ENCODE assay signal across 8 mouse cellular contexts in genomic region chr6:108426789-108427188, GRCm38 (mm10).
A peak's percentile ranks its signal among the peaks of the same experiment; 100 is the strongest.
DNase-seq lines count a peak whose midpoint lies in the region; ATAC-seq lines count a peak whose summit lies in the region.

No protein-coding gene starts in this region.

- H3K9me3 ChIP-seq in forebrain, embryonic 15.5 days: no peaks in the 10 kb centered on the region
- H3K9me3 ChIP-seq in liver, embryonic 16.5 days (replicated peaks; ENCODE audit: control insufficient read depth, low read length): no peaks in the 10 kb centered on the region
- no peaks in the 10 kb centered on the region for H3K9me3 ChIP-seq in neural tube, embryonic 13.5 days

- DNase-seq in CD8-positive naive resting alpha-beta T cell, adult 2 months (ENCODE audit: low read depth in 2 of 2, low spot score in 2 of 2): peak; percentile 22 to 39
- peak; percentile 87 to 90 for DNase-seq in heart, postnatal 14 days
- DNase-seq in layer of hippocampus, adult 11-12 months (ENCODE audit: low spot score): peak; percentile 93
- peak; percentile 89 for DNase-seq in testis, postnatal 10 days (ENCODE audit: low spot score)

- intact Hi-C loops in heart, postnatal 14 days (cut with DNase I): loop anchor here (2.0 to 10.0 kb wide), 2 partner anchors 108 to 144 kb away; no protein-coding TSS in a partner anchor

- H3K4me1 ChIP-seq in forebrain, embryonic 15.5 days: peaks cover 17% of the 10 kb centered on the region
- H3K4me1 ChIP-seq in liver, embryonic 16.5 days (ENCODE audit: control insufficient read depth, low read depth, low read length): no peaks in the 10 kb centered on the region
- H3K4me1 ChIP-seq in neural tube, embryonic 13.5 days (replicated peaks): peaks cover 22% of the 10 kb centered on the region

- H3K4me3 ChIP-seq in forebrain, embryonic 15.5 days: no peak overlapping the region
- H3K4me3 ChIP-seq in liver, embryonic 16.5 days (ENCODE audit: low read depth, low read length): no peak overlapping the region
- no peak overlapping the region for H3K4me3 ChIP-seq in neural tube, embryonic 13.5 days

- 3% methylated on average over 10 of the region's 10 CpGs for WGBS in forebrain, embryonic 15.5 days
- WGBS in liver, embryonic 16.5 days (ENCODE audit: insufficient replicate concordance): 32% methylated on average over 10 of the region's 10 CpGs
- WGBS in neural tube, embryonic 13.5 days: 19% methylated on average over 10 of the region's 10 CpGs

- no peak overlapping the region for H3K9ac ChIP-seq in forebrain, embryonic 15.5 days (replicated peaks)
- no peak overlapping the region for H3K9ac ChIP-seq in liver, embryonic 16.5 days (ENCODE audit: low read depth, low read length)
- 0 out of 2 replicates have a peak overlapping the region, but pooled peaks have one; percentile 42 for H3K9ac ChIP-seq in neural tube, embryonic 13.5 days

- no peaks in the 10 kb centered on the region for H3K27me3 ChIP-seq in forebrain, embryonic 15.5 days
- no peaks in the 10 kb centered on the region for H3K27me3 ChIP-seq in liver, embryonic 16.5 days (ENCODE audit: control insufficient read depth, insufficient read depth, low read depth, low read length)
- no peaks in the 10 kb centered on the region for H3K27me3 ChIP-seq in neural tube, embryonic 13.5 days

- peak overlapping the region; percentile 12; the same call in 1 of the 2 replicates for H3K4me2 ChIP-seq in forebrain, embryonic 15.5 days (replicated peaks)
- no peak overlapping the region for H3K4me2 ChIP-seq in liver, embryonic 16.5 days (ENCODE audit: low read depth, low read length)
- H3K4me2 ChIP-seq in neural tube, embryonic 13.5 days: no peak overlapping the region; the same call in 1 of the 2 replicates

- no peaks in the 10 kb centered on the region for H3K36me3 ChIP-seq in forebrain, embryonic 15.5 days
- H3K36me3 ChIP-seq in liver, embryonic 16.5 days (ENCODE audit: control insufficient read depth, insufficient read depth): no peaks in the 10 kb centered on the region
- H3K36me3 ChIP-seq in neural tube, embryonic 13.5 days: no peaks in the 10 kb centered on the region

- H3K27ac ChIP-seq in forebrain, embryonic 15.5 days (replicated peaks): peak overlapping the region; percentile 33
- peak overlapping the region; percentile 68; the same call in 1 of the 2 replicates for H3K27ac ChIP-seq in liver, embryonic 16.5 days (ENCODE audit: low read length)
- H3K27ac ChIP-seq in neural tube, embryonic 13.5 days (replicated peaks): no peak overlapping the region

- peak; percentile 82 for ATAC-seq in cerebellum, adult (ENCODE audit: insufficient number of reproducible peaks, low FRiP score, low TSS enrichment)
- ATAC-seq in forebrain, embryonic 15.5 days (replicated peaks): peak; percentile 94
- peak; percentile 83 for ATAC-seq in liver, embryonic 16.5 days (ENCODE audit: low read depth)
- ATAC-seq in neural tube, embryonic 13.5 days (ENCODE audit: low read depth): peak; percentile 64; the same call in 1 of the 2 replicates

Comparison
In these comparisons a context has a peak if more than half of its experiments do, and no peak if none do; other contexts are left out.
1. DNase-seq: peak in every context shown above with its lines; median percentile 93 in layer of hippocampus, adult 11-12 months; 89 in testis, postnatal 10 days; 88 in heart, postnatal 14 days; 30 in CD8-positive naive resting alpha-beta T cell, adult 2 months.